Mouse (Mus musculus) C2C12 (cell line): ENCODE measurements at regions not wholly inside any gene's neighbourhood (a gene's known extent, or its start where the extent isn't known, plus 50 kb on each side); places are given as distances from the start of the nearest gene placed in this dataset.

Source experiments
- H3K27me3 ChIP-seq: one replicate; pipeline ENCODE4 v1.6.1; 2011; ENCODE audit not compliant: control insufficient read depth, insufficient read depth, insufficient read length
- H3K36me3 ChIP-seq: one replicate; pipeline ENCODE4 v1.6.1; 2011; ENCODE audit not compliant: control insufficient read depth, insufficient read depth
- H3K4me3 ChIP-seq: one replicate; pipeline ENCODE4 v1.5.1; 2011; ENCODE audit warnings: mild to moderate bottlenecking, control low read depth; ENCODE audit not compliant: poor library complexity, insufficient read depth, severe bottlenecking
- H3K79me2 ChIP-seq: one replicate; pipeline ENCODE4 v1.6.1; 2011; ENCODE audit not compliant: control insufficient read depth, insufficient read depth
- H3K79me3 ChIP-seq: one replicate; pipeline ENCODE4 v1.6.1; 2011; ENCODE audit warnings: low read depth, control low read depth
- H3ac ChIP-seq: one replicate; pipeline ENCODE3; 2011; ENCODE audit warnings: low read depth; ENCODE audit not compliant: control insufficient read depth, insufficient read length
- CEBPB ChIP-seq: IDR thresholded peaks from one replicate; pipeline ENCODE4 v1.6.1; 2011; ENCODE audit warnings: low read depth, mild to moderate bottlenecking, control low read depth, moderate library complexity
- CTCF ChIP-seq: IDR thresholded peaks from one replicate; pipeline ENCODE4 v1.5.1; 2011; ENCODE audit not compliant: control insufficient read depth, insufficient read depth, insufficient read length
- FOSL1 ChIP-seq: IDR thresholded peaks from one replicate; pipeline ENCODE4 v1.8.0; 2011; ENCODE audit warnings: mild to moderate bottlenecking, low read length; ENCODE audit not compliant: poor library complexity, insufficient read depth, severe bottlenecking
- MAX ChIP-seq: IDR thresholded peaks from one replicate; pipeline ENCODE4 v1.6.1; 2011; ENCODE audit warnings: mild to moderate bottlenecking, control low read depth
- MYOD1 ChIP-seq: IDR thresholded peaks from one replicate; pipeline ENCODE4 v1.6.1; 2011; ENCODE audit warnings: low read depth; ENCODE audit not compliant: control insufficient read depth, insufficient read length
- MYOG ChIP-seq: IDR thresholded peaks from one replicate; pipeline ENCODE4 v1.6.1; 2011; ENCODE audit not compliant: control insufficient read depth, insufficient read length; ENCODE audit errors: extremely low read depth
- USF1 ChIP-seq: IDR thresholded peaks from one replicate; pipeline ENCODE4 v1.6.1; 2011; ENCODE audit warnings: low read depth, mild to moderate bottlenecking, control low read depth, moderate library complexity

DNA sequence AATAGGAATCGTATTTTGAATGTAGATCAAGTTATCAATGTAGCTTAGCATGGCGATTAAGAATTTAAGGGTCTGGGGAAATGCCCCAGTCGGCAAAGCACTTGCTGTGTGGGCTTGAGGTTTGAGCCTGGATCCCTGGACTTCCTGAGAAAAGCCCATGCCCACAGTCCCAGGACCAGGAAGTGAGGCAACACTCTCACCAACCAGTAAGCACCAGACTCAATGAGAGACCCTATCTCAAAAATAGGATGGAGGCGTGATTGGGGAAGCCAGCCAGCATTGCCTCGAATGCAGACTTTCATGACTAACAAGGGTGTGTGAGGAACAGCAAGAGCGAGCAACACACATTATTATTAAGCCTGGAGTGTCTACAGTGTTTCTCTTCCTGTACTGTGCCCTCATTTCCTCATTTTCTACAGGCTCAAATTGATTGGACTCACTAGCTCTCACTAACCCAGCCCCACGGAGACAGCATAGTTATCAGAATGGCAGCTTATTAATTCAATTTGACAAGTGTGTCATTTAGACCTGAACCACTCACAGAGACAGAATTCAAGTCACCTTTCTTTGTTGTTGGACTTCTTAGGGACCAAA, 170.1 kb downstream of the Ifng start:
- H3K79me3 ChIP-seq = no peaks in the 10 kb centered on the region
- TF ChIP-seq CEBPB (no peak), MAX (no peak), MYOG (no peak), CTCF (no peak), USF1 (no peak), FOSL1 (no peak), MYOD1 (no peak)

DNA sequence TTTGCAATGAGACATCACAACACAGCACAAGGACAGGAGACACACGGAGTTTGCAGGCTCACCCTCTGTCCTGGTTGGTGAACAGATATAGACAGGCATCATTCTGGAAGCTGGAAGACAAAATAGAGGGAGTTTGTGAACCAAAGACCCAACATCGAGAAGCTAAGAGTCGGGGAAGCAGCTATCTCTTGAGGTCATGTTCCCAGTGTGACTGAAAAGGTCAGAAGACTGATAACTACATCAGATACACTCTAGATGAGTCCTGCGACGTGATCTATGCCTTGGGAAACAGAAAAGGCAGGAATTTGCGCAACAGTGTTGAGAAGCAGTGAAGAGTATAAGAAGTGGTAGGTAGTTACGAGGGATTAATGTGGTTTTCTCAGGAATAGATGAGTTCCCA, 171.2 kb downstream of the Ifng start:
- Histone ChIP-seq H3ac (no peak overlapping the region), H3K79me2 (no peaks in the 10 kb centered on the region), H3K4me3 (no peak overlapping the region), H3K79me3 (no peaks in the 10 kb centered on the region), H3K36me3 (no peaks in the 10 kb centered on the region), H3K27me3 (no peaks in the 10 kb centered on the region)
- TF ChIP-seq MYOD1 (no peak), MYOG (no peak), FOSL1 (no peak), CTCF (no peak), MAX (no peak), USF1 (no peak), CEBPB (no peak)

More for the DNA sequence above, 170.1 kb downstream of the Ifng start:
- Histone ChIP-seq H3K36me3 (no peaks in the 10 kb centered on the region), H3K79me2 (no peaks in the 10 kb centered on the region), H3ac (no peak overlapping the region), H3K4me3 (no peak overlapping the region), H3K27me3 (no peaks in the 10 kb centered on the region)

DNA sequence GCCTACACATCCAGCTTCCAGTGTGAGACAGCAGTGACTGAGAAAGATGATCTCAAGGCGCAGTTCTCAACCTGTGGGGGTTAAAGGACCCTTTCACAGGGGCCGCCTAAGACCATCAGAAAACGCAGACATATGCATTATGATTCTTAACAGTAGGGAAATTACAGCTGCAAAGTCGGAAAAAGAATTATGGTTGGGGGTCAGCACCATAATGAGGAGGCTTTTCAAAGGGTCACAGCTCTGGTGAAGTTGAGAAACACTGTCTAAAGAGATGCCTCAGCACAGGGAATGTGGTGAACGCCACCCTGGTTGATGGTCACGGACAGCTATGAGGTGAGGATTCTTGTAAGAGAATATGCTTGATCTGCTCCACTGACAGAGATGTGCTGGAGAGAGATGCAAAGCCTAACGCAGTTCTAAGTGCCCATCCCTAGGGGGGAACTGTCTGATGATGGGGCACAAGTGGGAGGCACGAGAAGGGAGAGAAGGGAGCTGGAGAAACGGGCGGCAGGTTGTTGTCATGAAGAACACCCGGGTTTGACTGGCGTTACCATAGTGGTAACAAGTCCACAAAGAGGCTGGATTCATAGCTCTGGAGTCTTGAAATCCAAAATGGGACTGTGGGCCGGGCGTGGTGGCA, 172.3 kb downstream of the Ifng start:
- Histone ChIP-seq H3K36me3 (no peaks in the 10 kb centered on the region), H3K79me3 (no peaks in the 10 kb centered on the region), H3ac (no peak overlapping the region), H3K27me3 (no peaks in the 10 kb centered on the region), H3K79me2 (no peaks in the 10 kb centered on the region), H3K4me3 (no peak overlapping the region)
- TF ChIP-seq FOSL1 = no peak
- TF ChIP-seq CEBPB = no peak
- TF ChIP-seq MYOG = no peak
- no peak for TF ChIP-seq CTCF
- no peak for TF ChIP-seq MAX
- no peak for TF ChIP-seq MYOD1
- TF ChIP-seq USF1 = no peak

DNA sequence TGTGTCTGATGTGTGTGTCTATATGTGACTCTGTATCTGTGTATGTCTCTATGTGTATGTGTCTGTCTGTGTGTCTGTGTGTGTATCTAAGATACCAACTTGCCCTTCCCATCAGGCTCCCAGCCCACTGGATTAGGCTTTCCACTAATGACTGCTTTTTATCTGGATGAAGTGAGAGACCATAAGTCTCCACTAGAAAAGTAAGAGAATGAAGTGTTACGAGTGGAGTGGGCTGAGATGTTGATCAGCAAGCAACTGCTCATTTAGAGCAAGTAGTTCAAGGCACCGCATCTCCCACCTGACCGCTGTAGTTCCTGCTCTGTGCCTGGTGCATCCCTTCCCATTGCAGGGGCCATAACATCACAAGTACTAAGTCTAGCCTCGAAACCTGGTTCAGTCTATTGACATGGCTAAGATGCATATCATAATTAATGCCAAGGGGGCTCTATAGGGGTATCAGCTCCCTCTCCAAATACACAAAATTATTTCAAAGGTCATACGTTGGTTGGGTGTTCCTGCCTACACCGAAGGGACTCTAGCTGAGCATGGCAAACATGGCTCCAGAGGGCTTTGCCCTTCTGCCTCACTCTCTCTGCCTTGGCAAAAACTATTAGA, 173.5 kb downstream of the Ifng start:
- Histone ChIP-seq H3K36me3 (no peaks in the 10 kb centered on the region), H3ac (no peak overlapping the region), H3K79me3 (no peaks in the 10 kb centered on the region), H3K27me3 (no peaks in the 10 kb centered on the region), H3K79me2 (no peaks in the 10 kb centered on the region), H3K4me3 (no peak overlapping the region)
- TF ChIP-seq FOSL1 = no peak
- TF ChIP-seq MYOG = no peak
- TF ChIP-seq USF1 = no peak

DNA sequence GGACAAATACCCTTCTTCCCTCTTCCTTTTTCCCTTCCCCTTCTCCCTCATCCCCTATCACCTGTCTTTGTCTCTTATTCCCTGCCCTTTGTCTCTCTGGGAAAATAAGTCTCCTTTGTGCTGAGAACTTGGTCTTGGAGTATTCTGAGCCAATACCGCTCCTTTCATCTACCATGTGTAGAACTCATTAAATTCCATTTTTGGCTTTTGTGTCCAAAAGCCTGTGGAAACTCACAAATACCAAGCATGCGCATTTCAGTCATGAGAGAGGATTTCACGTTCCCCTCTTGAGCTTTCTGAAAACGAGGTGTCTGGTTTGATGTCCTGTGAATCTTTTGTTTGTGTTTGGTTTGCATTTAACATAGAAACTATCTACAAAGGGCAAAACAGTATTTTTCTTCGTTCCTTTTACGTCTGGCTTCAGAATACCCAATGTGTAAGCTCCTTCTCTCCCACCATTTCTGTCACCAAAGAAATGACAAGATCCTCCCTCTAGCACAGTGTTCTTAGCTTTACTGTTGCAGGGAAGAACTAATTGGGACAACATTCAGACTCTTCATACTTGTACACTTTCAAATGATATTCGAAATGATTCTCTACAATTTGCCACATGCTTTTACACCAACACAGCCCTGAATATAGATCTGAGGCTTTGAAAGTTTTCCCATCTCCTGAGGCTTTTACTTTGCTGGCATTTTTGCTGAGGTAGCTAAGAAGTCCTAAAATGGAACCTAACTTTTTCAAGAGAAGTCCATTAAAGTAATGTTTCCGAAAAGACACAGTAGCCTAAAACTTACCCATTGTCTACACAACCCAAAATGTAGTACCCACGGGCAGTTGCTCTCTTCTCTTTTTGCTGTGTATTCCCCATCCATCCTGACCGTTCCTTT, 174.5 kb downstream of the Ifng start:
- Histone ChIP-seq H3ac (no peak overlapping the region), H3K79me2 (no peaks in the 10 kb centered on the region), H3K27me3 (no peaks in the 10 kb centered on the region), H3K4me3 (no peak overlapping the region), H3K79me3 (no peaks in the 10 kb centered on the region), H3K36me3 (no peaks in the 10 kb centered on the region)
- TF ChIP-seq MYOG = no peak
- no peak for TF ChIP-seq MYOD1
- TF ChIP-seq MAX = no peak
- no peak for TF ChIP-seq CEBPB
- no peak for TF ChIP-seq USF1
- no peak for TF ChIP-seq CTCF
- no peak for TF ChIP-seq FOSL1
